Mouse (Mus musculus): ENCODE measurements at regions not wholly inside any gene's neighbourhood (a gene's known extent, or its start where the extent isn't known, plus 50 kb on each side); places are given as distances from the start of the nearest gene placed in this dataset.

- H3K4me2 ChIP-seq: no peak overlapping the region
- H3K36me3 ChIP-seq: no peaks in the 10 kb centered on the region
- no peak for ATAC-seq (ENCODE audit: low FRiP score)
- H3K9me3 ChIP-seq (replicated peaks): peaks cover 11% of the 10 kb centered on the region; the same call in 1 of the 2 replicates
- H3K4me3 ChIP-seq (replicated peaks): no peak overlapping the region
- no peak overlapping the region for H3K27ac ChIP-seq (replicated peaks)
- H3K9ac ChIP-seq (replicated peaks): no peak overlapping the region
- no peaks in the 10 kb centered on the region for H3K4me1 ChIP-seq
- no peaks in the 10 kb centered on the region for H3K27me3 ChIP-seq (replicated peaks)
- 92% methylated on average over 11 of the region's 11 CpGs for WGBS
Observed at GRCm38 (mm10) chr1:34930571-34930970, 80.8 kb downstream of the Plekhb2 start.

GRCm38 (mm10) chr1:34943196-34943595 is 93.4 kb downstream of the Plekhb2 start:
- Histone ChIP-seq H3K27me3 (replicated peaks) (no peaks in the 10 kb centered on the region), H3K27ac (replicated peaks) (no peak overlapping the region), H3K9me3 (replicated peaks) (no peaks in the 10 kb centered on the region), H3K36me3 (no peaks in the 10 kb centered on the region), H3K4me1 (no peaks in the 10 kb centered on the region), H3K4me2 (no peak overlapping the region), H3K4me3 (replicated peaks) (no peak overlapping the region), H3K9ac (replicated peaks) (no peak overlapping the region)
- WGBS: 93% methylated on average over 1 of the region's 1 CpGs
- no peak for ATAC-seq (ENCODE audit: low FRiP score)

- Histone ChIP-seq H3K9ac (replicated peaks) (no peak overlapping the region), H3K4me2 (no peak overlapping the region), H3K36me3 (no peaks in the 10 kb centered on the region), H3K27ac (replicated peaks) (no peak overlapping the region), H3K9me3 (replicated peaks) (no peaks in the 10 kb centered on the region), H3K4me3 (replicated peaks) (no peak overlapping the region), H3K4me1 (no peaks in the 10 kb centered on the region), H3K27me3 (replicated peaks) (no peaks in the 10 kb centered on the region)
- no peak for ATAC-seq (ENCODE audit: low FRiP score)
- WGBS: 73% methylated on average over 19 of the region's 19 CpGs
Observed at GRCm38 (mm10) chr1:34961633-34962507, 112.1 kb downstream of the Plekhb2 start.

- Histone ChIP-seq H3K4me3 (replicated peaks) (no peak overlapping the region), H3K4me1 (no peaks in the 10 kb centered on the region), H3K9ac (replicated peaks) (no peak overlapping the region), H3K4me2 (no peak overlapping the region), H3K9me3 (replicated peaks) (no peaks in the 10 kb centered on the region), H3K36me3 (no peaks in the 10 kb centered on the region), H3K27ac (replicated peaks) (no peak overlapping the region), H3K27me3 (replicated peaks) (no peaks in the 10 kb centered on the region)
- 72% methylated on average over 6 of the region's 6 CpGs for WGBS
- no peak for ATAC-seq (ENCODE audit: low FRiP score)
Observed at GRCm38 (mm10) chr1:34962508-34962885, 112.7 kb downstream of the Plekhb2 start.

GRCm38 (mm10) chr1:34974801-34975200 is 125.0 kb downstream of the Plekhb2 start:
- Histone ChIP-seq H3K4me3 (replicated peaks) (no peak overlapping the region), H3K4me1 (no peaks in the 10 kb centered on the region), H3K9me3 (replicated peaks) (no peaks in the 10 kb centered on the region; the same call in 1 of the 2 replicates), H3K27me3 (replicated peaks) (no peaks in the 10 kb centered on the region), H3K36me3 (no peaks in the 10 kb centered on the region), H3K27ac (replicated peaks) (no peak overlapping the region), H3K4me2 (no peak overlapping the region), H3K9ac (replicated peaks) (no peak overlapping the region)
- ATAC-seq (ENCODE audit: low FRiP score): no peak
- 92% methylated on average over 6 of the region's 6 CpGs for WGBS

- ATAC-seq (ENCODE audit: low FRiP score): no peak
- H3K9me3 ChIP-seq (replicated peaks): no peaks in the 10 kb centered on the region; the same call in 1 of the 2 replicates
- H3K4me2 ChIP-seq: no peak overlapping the region
- no peak overlapping the region for H3K9ac ChIP-seq (replicated peaks)
- H3K27me3 ChIP-seq (replicated peaks): no peaks in the 10 kb centered on the region
- WGBS: 95% methylated on average over 10 of the region's 10 CpGs
- no peak overlapping the region for H3K27ac ChIP-seq (replicated peaks)
- H3K4me1 ChIP-seq: no peaks in the 10 kb centered on the region
- H3K4me3 ChIP-seq (replicated peaks): no peak overlapping the region
- no peaks in the 10 kb centered on the region for H3K36me3 ChIP-seq
Observed at GRCm38 (mm10) chr1:34978156-34978555, 128.4 kb downstream of the Plekhb2 start.

GRCm38 (mm10) chr1:34979350-34979749 is 129.6 kb downstream of the Plekhb2 start:
- H3K4me3 ChIP-seq (replicated peaks): no peak overlapping the region
- no peaks in the 10 kb centered on the region for H3K27me3 ChIP-seq (replicated peaks)
- no peaks in the 10 kb centered on the region; the same call in 1 of the 2 replicates for H3K9me3 ChIP-seq (replicated peaks)
- H3K9ac ChIP-seq (replicated peaks): no peak overlapping the region
- H3K4me2 ChIP-seq: no peak overlapping the region
- H3K36me3 ChIP-seq: no peaks in the 10 kb centered on the region
- no peaks in the 10 kb centered on the region for H3K4me1 ChIP-seq
- WGBS: 80% methylated on average over 3 of the region's 3 CpGs
- no peak for ATAC-seq (ENCODE audit: low FRiP score)
- H3K27ac ChIP-seq (replicated peaks): no peak overlapping the region

GRCm38 (mm10) chr1:34981934-34982333 is 132.2 kb downstream of the Plekhb2 start:
- Histone ChIP-seq H3K36me3 (no peaks in the 10 kb centered on the region), H3K9me3 (replicated peaks) (no peaks in the 10 kb centered on the region; the same call in 1 of the 2 replicates), H3K9ac (replicated peaks) (no peak overlapping the region), H3K4me1 (no peaks in the 10 kb centered on the region), H3K4me3 (replicated peaks) (no peak overlapping the region), H3K4me2 (no peak overlapping the region), H3K27ac (replicated peaks) (no peak overlapping the region), H3K27me3 (replicated peaks) (no peaks in the 10 kb centered on the region)
- 95% methylated on average over 2 of the region's 2 CpGs for WGBS
- ATAC-seq (ENCODE audit: low FRiP score): no peak

GRCm38 (mm10) chr1:34982966-34983365 is 133.2 kb downstream of the Plekhb2 start:
- ATAC-seq (ENCODE audit: low FRiP score): no peak
- WGBS: 51% methylated on average over 2 of the region's 2 CpGs
- Histone ChIP-seq H3K27ac (replicated peaks) (no peak overlapping the region), H3K9ac (replicated peaks) (no peak overlapping the region), H3K9me3 (replicated peaks) (no peaks in the 10 kb centered on the region; the same call in 1 of the 2 replicates), H3K36me3 (no peaks in the 10 kb centered on the region), H3K27me3 (replicated peaks) (no peaks in the 10 kb centered on the region), H3K4me3 (replicated peaks) (no peak overlapping the region), H3K4me2 (no peak overlapping the region), H3K4me1 (0 out of 2 replicates have a peak, but pooled peaks cover 9% of the 10 kb centered on the region)

GRCm38 (mm10) chr1:34986861-34987260 is 137.1 kb downstream of the Plekhb2 start:
- Histone ChIP-seq H3K4me3 (replicated peaks) (no peak overlapping the region), H3K4me1 (peaks cover 21% of the 10 kb centered on the region), H3K9me3 (replicated peaks) (no peaks in the 10 kb centered on the region), H3K36me3 (no peaks in the 10 kb centered on the region), H3K27ac (replicated peaks) (no peak overlapping the region), H3K27me3 (replicated peaks) (no peaks in the 10 kb centered on the region), H3K4me2 (no peak overlapping the region), H3K9ac (replicated peaks) (no peak overlapping the region)
- no peak for ATAC-seq (ENCODE audit: low FRiP score)
- WGBS: 92% methylated on average over 2 of the region's 2 CpGs

- WGBS: 35% methylated on average over 8 of the region's 8 CpGs
- no peaks in the 10 kb centered on the region for H3K9me3 ChIP-seq (replicated peaks)
- H3K27me3 ChIP-seq (replicated peaks): no peaks in the 10 kb centered on the region
- H3K4me1 ChIP-seq: peaks cover 21% of the 10 kb centered on the region
- no peak overlapping the region for H3K4me3 ChIP-seq (replicated peaks)
- ATAC-seq (ENCODE audit: low FRiP score): no peak
- H3K4me2 ChIP-seq: peak overlapping the region; percentile 23; the same call in 1 of the 2 replicates
- H3K9ac ChIP-seq (replicated peaks): no peak overlapping the region
- H3K36me3 ChIP-seq: no peaks in the 10 kb centered on the region
- peak overlapping the region; percentile 23; the same call in 1 of the 2 replicates for H3K27ac ChIP-seq (replicated peaks)
Observed at GRCm38 (mm10) chr1:34987650-34988221, 138.0 kb downstream of the Plekhb2 start.

GRCm38 (mm10) chr1:34988225-34988624 is 138.4 kb downstream of the Plekhb2 start:
- peak; percentile 72 for ATAC-seq (ENCODE audit: low FRiP score)
- H3K9ac ChIP-seq (replicated peaks): no peak overlapping the region
- H3K4me3 ChIP-seq (replicated peaks): no peak overlapping the region
- no peak overlapping the region for H3K27ac ChIP-seq (replicated peaks)
- H3K27me3 ChIP-seq (replicated peaks): no peaks in the 10 kb centered on the region
- H3K4me2 ChIP-seq: peak overlapping the region; percentile 23; the same call in 1 of the 2 replicates
- 63% methylated on average over 7 of the region's 7 CpGs for whole genome bisulfite sequencing
- H3K9me3 ChIP-seq (replicated peaks): no peaks in the 10 kb centered on the region
- no peaks in the 10 kb centered on the region for H3K36me3 ChIP-seq
- peaks cover 21% of the 10 kb centered on the region for H3K4me1 ChIP-seq
